Mouse (Mus musculus): Measurements from ENCODE around the gene Mkrn2os. TPM values are rescaled to one million over a fixed set of nuclear protein-coding genes. Genes with fewer than 3 reads are reported as not detected.
A peak's percentile ranks its signal among the peaks of the same experiment; 100 is the strongest.

Mkrn2os gene
- polyA plus RNA-seq, 1 experiment from 2014 or later, result 51.3 TPM

DNA sequence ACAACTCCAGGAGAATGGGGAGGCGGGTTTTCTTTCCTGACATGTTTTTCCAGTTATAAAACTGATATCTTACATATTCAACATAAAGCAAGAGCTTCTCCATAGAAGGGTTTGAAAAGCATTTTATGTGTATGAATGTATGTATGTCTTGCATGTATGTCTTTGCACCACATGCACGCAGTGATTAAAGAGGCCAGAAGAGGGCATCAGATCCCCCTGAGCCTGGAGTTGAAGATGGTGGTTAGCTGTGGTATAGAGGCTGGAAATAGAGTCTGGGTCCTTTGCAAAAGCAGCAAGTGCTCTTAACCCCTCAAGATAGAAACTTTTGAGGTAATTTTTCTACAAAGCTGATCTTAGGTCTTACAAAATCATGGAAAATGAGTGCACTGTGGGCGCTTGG is 16.7 kb upstream of the Mkrn2os start:
- 65% methylated on average over 3 of the region's 3 CpGs for WGBS
- Histone ChIP-seq H3K9ac (ENCODE audit: low read depth, low read length) (no peak overlapping the region), H3K27me3 (replicated peaks; ENCODE audit: control insufficient read depth, insufficient read depth, low read length) (no peaks in the 10 kb centered on the region), H3K4me2 (ENCODE audit: low read depth, low read length) (no peak overlapping the region), H3K36me3 (ENCODE audit: control insufficient read depth, insufficient read depth, low read length) (peaks cover 8% of the 10 kb centered on the region; the same call in 1 of the 2 replicates), H3K27ac (ENCODE audit: low read length) (no peak overlapping the region), H3K9me3 (ENCODE audit: control insufficient read depth, low read length) (no peaks in the 10 kb centered on the region), H3K4me1 (ENCODE audit: control insufficient read depth, insufficient read depth, low read length) (no peaks in the 10 kb centered on the region; the same call in 1 of the 2 replicates), H3K4me3 (ENCODE audit: low read length) (no peak overlapping the region)
- ATAC-seq, result no peak

- H3K36me3 ChIP-seq (ENCODE audit: control insufficient read depth, insufficient read depth, low read length), result peaks cover 5% of the 10 kb centered on the region; the same call in 1 of the 2 replicates
- 73% methylated on average over 4 of the region's 4 CpGs for WGBS
Observed at GRCm38 (mm10) chr6:115607429-115607828, 15.1 kb upstream of the Mkrn2os start.

GRCm38 (mm10) chr6:115606461-115606860 is 14.1 kb upstream of the Mkrn2os start:
- no peak overlapping the region for H3K4me3 ChIP-seq (ENCODE audit: low read length)
- H3K27me3 ChIP-seq (replicated peaks; ENCODE audit: control insufficient read depth, insufficient read depth, low read length), result no peaks in the 10 kb centered on the region
- H3K36me3 ChIP-seq (ENCODE audit: control insufficient read depth, insufficient read depth, low read length), result peaks cover 5% of the 10 kb centered on the region; the same call in 1 of the 2 replicates
- no peak overlapping the region for H3K4me2 ChIP-seq (ENCODE audit: low read depth, low read length)
- no peak for ATAC-seq
- H3K4me1 ChIP-seq (ENCODE audit: control insufficient read depth, insufficient read depth, low read length), result peaks cover 4% of the 10 kb centered on the region; the same call in 1 of the 2 replicates
- H3K9me3 ChIP-seq (ENCODE audit: control insufficient read depth, low read length), result no peaks in the 10 kb centered on the region
- H3K9ac ChIP-seq (ENCODE audit: low read depth, low read length), result no peak overlapping the region
- 84% methylated on average over 1 of the region's 1 CpGs for WGBS
- no peak overlapping the region for H3K27ac ChIP-seq (ENCODE audit: low read length)

More at GRCm38 (mm10) chr6:115607429-115607828, 15.1 kb upstream of the Mkrn2os start:
- Histone ChIP-seq H3K4me2 (ENCODE audit: low read depth, low read length) (no peak overlapping the region), H3K9ac (ENCODE audit: low read depth, low read length) (no peak overlapping the region), H3K4me3 (ENCODE audit: low read length) (no peak overlapping the region), H3K4me1 (ENCODE audit: control insufficient read depth, insufficient read depth, low read length) (peaks cover 4% of the 10 kb centered on the region; the same call in 1 of the 2 replicates), H3K27ac (ENCODE audit: low read length) (no peak overlapping the region), H3K27me3 (replicated peaks; ENCODE audit: control insufficient read depth, insufficient read depth, low read length) (no peaks in the 10 kb centered on the region), H3K9me3 (ENCODE audit: control insufficient read depth, low read length) (no peaks in the 10 kb centered on the region)
- no peak for ATAC-seq

- H3K4me1 ChIP-seq (ENCODE audit: control insufficient read depth, insufficient read depth, low read length), result peaks cover 4% of the 10 kb centered on the region; the same call in 1 of the 2 replicates
- ATAC-seq, result peak; percentile 95
- H3K9ac ChIP-seq (ENCODE audit: low read depth, low read length), result peak within 1 kb of the TSS; percentile 92
- H3K4me3 ChIP-seq (ENCODE audit: low read length), result peak within 1 kb of the TSS; percentile 87
- H3K27ac ChIP-seq (ENCODE audit: low read length), result peak within 1 kb of the TSS; percentile 72
- no peaks in the 10 kb centered on the region for H3K27me3 ChIP-seq (replicated peaks; ENCODE audit: control insufficient read depth, insufficient read depth, low read length)
- no peaks in the 10 kb centered on the region for H3K36me3 ChIP-seq (ENCODE audit: control insufficient read depth, insufficient read depth, low read length)
- H3K9me3 ChIP-seq (ENCODE audit: control insufficient read depth, low read length), result no peaks in the 10 kb centered on the region
- peak within 1 kb of the TSS; percentile 67 for H3K4me2 ChIP-seq (ENCODE audit: low read depth, low read length)
- WGBS, result under 1% methylated on average over 59 of the region's 61 CpGs
Observed at GRCm38 (mm10) chr6:115601715-115602523, 9.5 kb upstream of the Mkrn2os start, which contains the start of gene Mkrn2. Gene Mkrn2, plus strand, starts transcription at chr6:115601902.

GRCm38 (mm10) chr6:115601322-115601714 is 8.9 kb upstream of the Mkrn2os start:
- 62% methylated on average over 4 of the region's 4 CpGs for WGBS
- ATAC-seq, result no peak
- no peak overlapping the region for H3K9ac ChIP-seq (ENCODE audit: low read depth, low read length)
- peak overlapping the region; percentile 87 for H3K4me3 ChIP-seq (ENCODE audit: low read length)
- H3K4me2 ChIP-seq (ENCODE audit: low read depth, low read length), result peak overlapping the region; percentile 17
- H3K27me3 ChIP-seq (replicated peaks; ENCODE audit: control insufficient read depth, insufficient read depth, low read length), result no peaks in the 10 kb centered on the region
- H3K27ac ChIP-seq (ENCODE audit: low read length), result no peak overlapping the region
- H3K4me1 ChIP-seq (ENCODE audit: control insufficient read depth, insufficient read depth, low read length), result peaks cover 4% of the 10 kb centered on the region; the same call in 1 of the 2 replicates
- H3K9me3 ChIP-seq (ENCODE audit: control insufficient read depth, low read length), result no peaks in the 10 kb centered on the region
- H3K36me3 ChIP-seq (ENCODE audit: control insufficient read depth, insufficient read depth, low read length), result no peaks in the 10 kb centered on the region

DNA sequence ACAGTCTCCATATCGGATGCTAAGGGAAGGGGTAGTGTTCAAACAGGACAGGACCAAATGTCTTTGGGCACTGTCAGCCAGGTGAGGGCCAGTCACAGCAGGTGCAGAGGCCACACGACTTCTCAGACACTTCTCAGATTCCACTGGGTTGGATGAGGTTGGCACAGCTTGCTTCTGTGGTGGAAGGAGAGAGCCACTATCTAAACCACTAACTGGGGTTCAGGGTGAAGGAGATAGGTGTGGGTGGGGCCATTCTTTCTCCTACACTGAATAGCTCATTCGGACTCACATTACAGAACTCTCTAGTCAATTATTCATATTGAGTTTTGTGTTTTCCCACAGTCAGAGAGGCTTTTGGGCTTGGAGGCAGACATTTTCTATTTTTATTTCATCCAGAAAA is 3.3 kb upstream of the Mkrn2os start:
- Histone ChIP-seq H3K27me3 (replicated peaks; ENCODE audit: control insufficient read depth, insufficient read depth, low read length) (no peaks in the 10 kb centered on the region), H3K4me1 (ENCODE audit: control insufficient read depth, insufficient read depth, low read length) (no peaks in the 10 kb centered on the region), H3K4me2 (ENCODE audit: low read depth, low read length) (no peak overlapping the region), H3K36me3 (ENCODE audit: control insufficient read depth, insufficient read depth, low read length) (no peaks in the 10 kb centered on the region), H3K9ac (ENCODE audit: low read depth, low read length) (no peak overlapping the region), H3K9me3 (ENCODE audit: control insufficient read depth, low read length) (no peaks in the 10 kb centered on the region), H3K4me3 (ENCODE audit: low read length) (no peak overlapping the region), H3K27ac (ENCODE audit: low read length) (no peak overlapping the region)
- ATAC-seq, result no peak
- WGBS, result 64% methylated on average over 3 of the region's 3 CpGs

DNA sequence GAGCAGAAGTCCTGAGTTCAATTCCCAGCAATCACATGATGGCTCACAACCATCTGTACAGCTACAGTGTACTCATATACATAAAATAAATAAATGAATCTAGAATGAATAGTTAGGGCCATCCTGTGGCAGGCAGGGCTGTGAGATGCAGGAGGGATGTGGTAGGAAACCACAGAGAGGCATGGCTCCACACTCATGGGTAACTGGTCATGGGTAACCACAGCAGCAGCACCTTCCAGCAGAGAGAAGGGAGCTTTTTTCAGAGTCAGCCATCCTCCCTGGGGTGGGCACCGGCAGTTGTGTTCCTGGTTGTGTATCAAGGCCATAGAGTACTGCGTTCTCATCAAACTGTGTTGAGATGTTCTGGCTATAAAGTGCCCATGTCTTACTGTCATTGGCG is 2.1 kb upstream of the Mkrn2os start:
- Histone ChIP-seq H3K9me3 (ENCODE audit: control insufficient read depth, low read length) (no peaks in the 10 kb centered on the region), H3K4me2 (ENCODE audit: low read depth, low read length) (no peak overlapping the region), H3K27ac (ENCODE audit: low read length) (no peak overlapping the region), H3K9ac (ENCODE audit: low read depth, low read length) (no peak overlapping the region), H3K4me3 (ENCODE audit: low read length) (no peak overlapping the region), H3K27me3 (replicated peaks; ENCODE audit: control insufficient read depth, insufficient read depth, low read length) (no peaks in the 10 kb centered on the region), H3K4me1 (ENCODE audit: control insufficient read depth, insufficient read depth, low read length) (no peaks in the 10 kb centered on the region), H3K36me3 (ENCODE audit: control insufficient read depth, insufficient read depth, low read length) (no peaks in the 10 kb centered on the region)
- WGBS, result 86% methylated on average over 3 of the region's 3 CpGs
- no peak for ATAC-seq

GRCm38 (mm10) chr6:115593252-115593651 is 876 bp upstream of the Mkrn2os start:
- Histone ChIP-seq H3K4me1 (ENCODE audit: control insufficient read depth, insufficient read depth, low read length) (no peaks in the 10 kb centered on the region), H3K4me2 (ENCODE audit: low read depth, low read length) (no peak overlapping the region), H3K27me3 (replicated peaks; ENCODE audit: control insufficient read depth, insufficient read depth, low read length) (no peaks in the 10 kb centered on the region), H3K36me3 (ENCODE audit: control insufficient read depth, insufficient read depth, low read length) (no peaks in the 10 kb centered on the region), H3K9ac (ENCODE audit: low read depth, low read length) (no peak overlapping the region), H3K4me3 (ENCODE audit: low read length) (no peak overlapping the region), H3K27ac (ENCODE audit: low read length) (no peak overlapping the region), H3K9me3 (ENCODE audit: control insufficient read depth, low read length) (no peaks in the 10 kb centered on the region)
- ATAC-seq, result no peak
- 74% methylated on average over 4 of the region's 4 CpGs for WGBS

DNA sequence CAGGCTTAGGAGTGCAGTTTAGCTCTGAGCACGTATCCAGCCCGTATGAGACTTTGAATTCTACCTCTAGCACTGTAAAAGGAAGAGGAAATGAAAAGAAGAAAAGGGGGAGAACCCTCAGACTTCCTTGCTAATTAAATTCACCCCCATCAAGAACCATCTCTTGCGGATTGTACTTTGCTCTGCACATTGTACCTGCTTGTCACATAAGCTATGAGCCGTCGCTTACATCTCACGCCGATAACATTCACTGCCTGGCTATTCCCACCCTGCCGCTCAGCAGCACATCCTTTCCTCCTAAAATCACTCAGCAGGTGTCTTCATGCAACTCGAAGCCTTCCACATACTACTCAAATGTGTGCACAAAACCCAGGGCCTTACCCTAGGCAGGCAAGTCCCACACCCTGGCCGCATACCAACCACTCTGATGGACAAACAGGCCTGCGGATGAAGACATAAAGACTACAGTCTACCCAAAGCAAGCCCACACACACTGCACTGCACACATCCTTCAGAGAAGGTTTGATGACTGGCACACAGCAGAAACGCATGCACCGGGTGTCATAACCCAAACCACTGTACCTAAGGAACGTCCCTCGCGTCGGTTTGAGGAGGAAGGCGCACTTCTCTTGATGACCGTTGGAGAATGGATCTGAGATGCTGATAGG is 550 bp downstream of the Mkrn2os start:
- peak overlapping the region; percentile 47 for H3K4me2 ChIP-seq (ENCODE audit: low read depth, low read length)
- H3K27me3 ChIP-seq (replicated peaks; ENCODE audit: control insufficient read depth, insufficient read depth, low read length), result no peaks in the 10 kb centered on the region
- H3K27ac ChIP-seq (ENCODE audit: low read length), result peak overlapping the region; percentile 92
- WGBS, result 69% methylated on average over 19 of the region's 19 CpGs
- no peaks in the 10 kb centered on the region for H3K36me3 ChIP-seq (ENCODE audit: control insufficient read depth, insufficient read depth, low read length)
- H3K9me3 ChIP-seq (ENCODE audit: control insufficient read depth, low read length), result no peaks in the 10 kb centered on the region
- peak overlapping the region; percentile 68 for H3K9ac ChIP-seq (ENCODE audit: low read depth, low read length)
- H3K4me3 ChIP-seq (ENCODE audit: low read length), result peak overlapping the region; percentile 51
- no peaks in the 10 kb centered on the region for H3K4me1 ChIP-seq (ENCODE audit: control insufficient read depth, insufficient read depth, low read length)
- ATAC-seq, result peak; percentile 82
